Comparison of ENCODE assay signal across 8 mouse cellular contexts in genomic region chr4:111720662-111721003, GRCm38 (mm10). TPM values are rescaled to one million over a fixed set of nuclear protein-coding genes. Genes with fewer than 3 reads are reported as not detected.
DNase-seq lines count a peak whose midpoint lies in the region; ATAC-seq lines count a peak whose summit lies in the region.

No protein-coding gene starts in this region.

- peak overlapping the region; percentile 90 for H3K9ac ChIP-seq in lung, embryonic 16.5 days (ENCODE audit: low read length)
- H3K9ac ChIP-seq in forebrain, embryonic 14.5 days (ENCODE audit: low read length) = no peak overlapping the region
- H3K9ac ChIP-seq in liver, embryonic 12.5 days = no peak overlapping the region; the same call in 1 of the 2 replicates

- ATAC-seq in lung, embryonic 16.5 days (ENCODE audit: low read depth) = no peak
- no peak; the same call in 1 of the 2 replicates for ATAC-seq in forebrain, embryonic 14.5 days
- ATAC-seq in liver, embryonic 12.5 days = no peak
- ATAC-seq in megakaryocyte-erythroid progenitor cell, adult 5-6 weeks (replicated peaks; ENCODE audit: low FRiP score, low TSS enrichment, poor library complexity, severe bottlenecking) = no peak

- H3K9me3 ChIP-seq in lung, embryonic 16.5 days (ENCODE audit: control insufficient read depth, low read length) = no peaks in the 10 kb centered on the region
- H3K9me3 ChIP-seq in forebrain, embryonic 14.5 days (replicated peaks; ENCODE audit: control insufficient read depth, low read length) = no peaks in the 10 kb centered on the region
- H3K9me3 ChIP-seq in liver, embryonic 12.5 days (replicated peaks) = no peaks in the 10 kb centered on the region

- H3K4me1 ChIP-seq in lung, embryonic 16.5 days (replicated peaks; ENCODE audit: control insufficient read depth, insufficient read depth, low read length) = peaks cover 3% of the 10 kb centered on the region; the same call in 1 of the 2 replicates
- no peaks in the 10 kb centered on the region for H3K4me1 ChIP-seq in forebrain, embryonic 14.5 days (ENCODE audit: control insufficient read depth, insufficient read depth, low read length)
- peaks cover 20% of the 10 kb centered on the region for H3K4me1 ChIP-seq in liver, embryonic 12.5 days

- 14% methylated on average over 2 of the region's 2 CpGs for WGBS in lung, embryonic 16.5 days
- 8% methylated on average over 2 of the region's 2 CpGs for WGBS in forebrain, embryonic 14.5 days
- 28% methylated on average over 2 of the region's 2 CpGs for WGBS in liver, embryonic 12.5 days (ENCODE audit: insufficient replicate concordance)

- no peaks in the 10 kb centered on the region for H3K27me3 ChIP-seq in lung, embryonic 16.5 days (ENCODE audit: control insufficient read depth, insufficient read depth, low read depth, low read length)
- no peaks in the 10 kb centered on the region for H3K27me3 ChIP-seq in forebrain, embryonic 14.5 days (replicated peaks; ENCODE audit: control insufficient read depth, insufficient read depth, low read length)
- H3K27me3 ChIP-seq in liver, embryonic 12.5 days (replicated peaks) = no peaks in the 10 kb centered on the region

- H3K4me2 ChIP-seq in lung, embryonic 16.5 days (ENCODE audit: low read depth, low read length) = peak overlapping the region; percentile 63
- peak overlapping the region; percentile 75 for H3K4me2 ChIP-seq in forebrain, embryonic 14.5 days (ENCODE audit: low read length)
- H3K4me2 ChIP-seq in liver, embryonic 12.5 days = peak overlapping the region; percentile 93

- peak overlapping the region; percentile 94 for H3K4me3 ChIP-seq in lung, embryonic 16.5 days (ENCODE audit: low read length)
- peak overlapping the region; percentile 62 for H3K4me3 ChIP-seq in forebrain, embryonic 14.5 days (ENCODE audit: low read depth, low read length)
- peak overlapping the region; percentile 77 for H3K4me3 ChIP-seq in liver, embryonic 12.5 days

- H3K36me3 ChIP-seq in lung, embryonic 16.5 days (ENCODE audit: control insufficient read depth, insufficient read depth, low read length) = no peaks in the 10 kb centered on the region; the same call in 1 of the 2 replicates
- no peaks in the 10 kb centered on the region for H3K36me3 ChIP-seq in forebrain, embryonic 14.5 days (ENCODE audit: control insufficient read depth, insufficient read depth, low read length)
- no peaks in the 10 kb centered on the region for H3K36me3 ChIP-seq in liver, embryonic 12.5 days

- peak overlapping the region; percentile 88 for H3K27ac ChIP-seq in lung, embryonic 16.5 days (ENCODE audit: low read length)
- H3K27ac ChIP-seq in forebrain, embryonic 14.5 days (ENCODE audit: low read depth, low read length) = no peak overlapping the region
- no peak overlapping the region for H3K27ac ChIP-seq in liver, embryonic 12.5 days

- no peak for DNase-seq in lung, postnatal 36 days
- DNase-seq in forebrain, embryonic 14.5 days (ENCODE audit: low spot score) = no peak
- peak; percentile 8 to 9 for DNase-seq in thymus, postnatal 10 days (ENCODE audit: low spot score in 2 of 2)
- no peak for DNase-seq in cerebellum, postnatal 10 days
- no peak for DNase-seq in cerebellum, adult 11-12 months

RNA-seq across cellular contexts. Expression of gene Spata6, which starts 0.8 kb away (rescaled TPM):
- 36.3 and 38.0 TPM in 2 replicates for polyA plus RNA-seq in lung, embryonic 16.5 days (2015; fragmentation: Nextera tagmentation; extraction: Ambion mirVana)
- polyA plus RNA-seq in forebrain, embryonic 14.5 days (2014; fragmentation: Nextera tagmentation; extraction: Ambion mirVana) = 10.4 and 11.0 TPM in 2 replicates
- 5.3 and 7.2 TPM in 2 replicates for polyA plus RNA-seq in liver, embryonic 12.5 days (2016; fragmentation: Nextera tagmentation; extraction: Ambion mirVana)
- total RNA-seq in megakaryocyte-erythroid progenitor cell, adult 5-6 weeks (2014; fragmentation: Nextera tagmentation) = 9.5 and 11.1 TPM in 2 replicates
- total RNA-seq in megakaryocyte-erythroid progenitor cell, adult 5-6 weeks (2017) = 6.3 and 7.9 TPM in 2 replicates

Comparison
In these comparisons a context has a peak if more than half of its experiments do, and no peak if none do; other contexts are left out.
1. DNase-seq: peak in thymus, postnatal 10 days (2 of 2); none in lung, postnatal 36 days (single experiment), forebrain, embryonic 14.5 days (single experiment), cerebellum, postnatal 10 days (0 of 2) and cerebellum, adult 11-12 months (single experiment).
2. Peak in every context shown above with its lines, with median percentiles within 50 percentile points of each other: H3K4me2 ChIP-seq and H3K4me3 ChIP-seq.